Mouse (Mus musculus): ENCODE results near the gene Cadm1. TPM values are rescaled to one million over a fixed set of nuclear protein-coding genes. Genes with fewer than 3 reads are reported as not detected.

Gene Cadm1
- polyA plus RNA-seq, 1 experiment: 92.2 TPM

DNA sequence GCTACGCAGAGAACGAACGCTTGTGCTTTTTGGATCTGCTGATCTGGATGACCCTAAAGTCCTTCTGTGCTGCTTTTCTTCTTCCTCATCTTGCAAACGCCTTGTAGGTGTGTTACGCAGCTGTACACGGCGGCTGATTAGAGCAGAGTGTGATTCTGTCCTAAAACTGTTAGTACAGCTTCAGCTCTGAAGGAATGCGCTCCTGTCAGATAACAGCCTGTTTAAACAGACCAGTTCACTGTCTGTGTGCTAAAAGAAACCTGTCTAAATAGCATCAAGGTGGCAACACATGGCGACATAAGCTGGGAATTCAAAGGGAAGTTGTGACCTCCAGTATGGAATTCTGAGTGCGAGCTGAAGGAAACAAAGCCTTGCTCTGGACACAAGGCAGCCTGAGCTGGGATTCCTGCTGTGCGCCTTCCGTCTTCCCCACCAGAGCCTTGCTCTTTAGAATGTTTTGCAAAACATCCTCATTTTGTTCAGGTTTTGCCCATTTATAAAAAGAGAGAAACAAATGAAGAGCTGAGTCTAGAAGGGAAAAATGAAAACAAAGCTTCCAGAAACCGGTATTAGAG, 273.6 kb downstream of the Cadm1 start:
- no peaks in the 10 kb centered on the region for H3K4me1 ChIP-seq (ENCODE audit: control insufficient read depth, insufficient read depth, low read length)
- H3K27me3 ChIP-seq (ENCODE audit: control insufficient read depth, insufficient read depth, low read length): no peaks in the 10 kb centered on the region
- no peaks in the 10 kb centered on the region for H3K36me3 ChIP-seq (ENCODE audit: control insufficient read depth, insufficient read depth, low read length)
- TF ChIP-seq CTCF (IDR thresholded peaks at IDR 0.05; ENCODE audit: control insufficient read depth, insufficient read depth, insufficient replicate concordance, low read depth, low read length) (no peak), POLR2A (IDR thresholded peaks at IDR 0.05; ENCODE audit: control insufficient read depth, low read depth, low read length) (no peak)
- H3K4me3 ChIP-seq (ENCODE audit: control insufficient read depth, low read depth, low read length): no peak overlapping the region
- no peak overlapping the region for H3K27ac ChIP-seq (ENCODE audit: control insufficient read depth, insufficient read depth, low read depth, low read length)

DNA sequence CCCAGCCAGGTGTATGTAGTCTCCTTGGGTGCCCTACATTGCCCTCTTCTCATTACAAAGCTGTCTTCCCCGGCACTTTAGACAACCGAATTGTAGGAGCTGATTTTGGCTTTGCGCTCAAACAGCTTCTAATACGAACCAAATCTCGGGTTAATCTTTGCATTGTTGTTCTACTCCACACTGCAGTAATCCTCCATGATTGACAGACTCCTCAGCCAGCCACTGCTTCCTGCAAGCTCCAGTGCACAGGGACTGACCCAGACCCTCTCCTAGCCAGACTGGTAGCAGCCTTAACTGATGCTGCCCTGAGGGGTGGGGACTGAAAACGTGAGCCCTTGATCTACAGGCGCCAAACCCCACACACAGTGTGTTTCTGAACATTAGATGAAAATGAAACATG, 275.7 kb downstream of the Cadm1 start:
- Histone ChIP-seq H3K27ac (ENCODE audit: control insufficient read depth, insufficient read depth, low read depth, low read length) (no peak overlapping the region), H3K4me1 (ENCODE audit: control insufficient read depth, insufficient read depth, low read length) (no peaks in the 10 kb centered on the region)
- TF ChIP-seq POLR2A (IDR thresholded peaks at IDR 0.05; ENCODE audit: control insufficient read depth, low read depth, low read length): no peak
- TF ChIP-seq CTCF (IDR thresholded peaks at IDR 0.05; ENCODE audit: control insufficient read depth, insufficient read depth, insufficient replicate concordance, low read depth, low read length): no peak

GRCm38 (mm10) chr9:47825668-47826067, 295.7 kb downstream of the Cadm1 start:
- H3K27me3 ChIP-seq (ENCODE audit: control insufficient read depth, insufficient read depth, low read length): no peaks in the 10 kb centered on the region
- no peak overlapping the region for H3K27ac ChIP-seq (ENCODE audit: control insufficient read depth, insufficient read depth, low read depth, low read length)
- no peaks in the 10 kb centered on the region for H3K4me1 ChIP-seq (ENCODE audit: control insufficient read depth, insufficient read depth, low read length)
- no peak overlapping the region for H3K4me3 ChIP-seq (ENCODE audit: control insufficient read depth, low read depth, low read length)
- TF ChIP-seq POLR2A (IDR thresholded peaks at IDR 0.05; ENCODE audit: control insufficient read depth, low read depth, low read length) (no peak), CTCF (IDR thresholded peaks at IDR 0.05; ENCODE audit: control insufficient read depth, insufficient read depth, insufficient replicate concordance, low read depth, low read length) (no peak)
- no peaks in the 10 kb centered on the region for H3K36me3 ChIP-seq (ENCODE audit: control insufficient read depth, insufficient read depth, low read length)

More for the DNA sequence above, 275.7 kb downstream of the Cadm1 start:
- Histone ChIP-seq H3K36me3 (ENCODE audit: control insufficient read depth, insufficient read depth, low read length) (no peaks in the 10 kb centered on the region), H3K4me3 (ENCODE audit: control insufficient read depth, low read depth, low read length) (no peak overlapping the region), H3K27me3 (ENCODE audit: control insufficient read depth, insufficient read depth, low read length) (no peaks in the 10 kb centered on the region)

DNA sequence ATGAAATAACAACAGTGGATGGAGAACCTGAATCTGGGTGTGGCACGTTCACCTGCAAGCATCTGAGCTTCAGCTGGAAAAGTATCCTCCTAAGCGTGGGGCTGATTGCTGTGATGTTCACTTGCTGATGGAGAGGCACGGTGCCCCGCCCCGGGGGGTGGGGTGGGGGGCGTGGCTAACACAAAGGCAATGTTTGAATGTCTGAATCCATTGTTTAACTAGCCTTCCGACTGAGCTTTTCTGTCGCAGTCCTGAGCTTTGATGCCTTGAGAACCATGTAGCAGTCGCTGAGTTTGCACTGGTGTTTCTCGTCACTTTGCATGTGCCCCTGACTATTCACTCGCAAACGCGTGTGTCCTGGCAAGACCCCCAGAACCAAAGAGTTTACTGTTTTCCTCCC, 298.8 kb downstream of the Cadm1 start:
- TF ChIP-seq POLR2A (IDR thresholded peaks at IDR 0.05; ENCODE audit: control insufficient read depth, low read depth, low read length) (no peak), CTCF (IDR thresholded peaks at IDR 0.05; ENCODE audit: control insufficient read depth, insufficient read depth, insufficient replicate concordance, low read depth, low read length) (no peak)
- no peak overlapping the region for H3K4me3 ChIP-seq (ENCODE audit: control insufficient read depth, low read depth, low read length)
- no peak overlapping the region for H3K27ac ChIP-seq (ENCODE audit: control insufficient read depth, insufficient read depth, low read depth, low read length)
- H3K36me3 ChIP-seq (ENCODE audit: control insufficient read depth, insufficient read depth, low read length): no peaks in the 10 kb centered on the region
- no peaks in the 10 kb centered on the region for H3K4me1 ChIP-seq (ENCODE audit: control insufficient read depth, insufficient read depth, low read length)
- H3K27me3 ChIP-seq (ENCODE audit: control insufficient read depth, insufficient read depth, low read length): no peaks in the 10 kb centered on the region

- H3K27ac ChIP-seq (ENCODE audit: control insufficient read depth, insufficient read depth, low read depth, low read length): no peak overlapping the region
- H3K4me1 ChIP-seq (ENCODE audit: control insufficient read depth, insufficient read depth, low read length): no peaks in the 10 kb centered on the region
- no peak for TF ChIP-seq POLR2A (IDR thresholded peaks at IDR 0.05; ENCODE audit: control insufficient read depth, low read depth, low read length)
- TF ChIP-seq CTCF (IDR thresholded peaks at IDR 0.05; ENCODE audit: control insufficient read depth, insufficient read depth, insufficient replicate concordance, low read depth, low read length): no peak
- no peaks in the 10 kb centered on the region for H3K36me3 ChIP-seq (ENCODE audit: control insufficient read depth, insufficient read depth, low read length)
- H3K27me3 ChIP-seq (ENCODE audit: control insufficient read depth, insufficient read depth, low read length): no peaks in the 10 kb centered on the region
- H3K4me3 ChIP-seq (ENCODE audit: control insufficient read depth, low read depth, low read length): no peak overlapping the region
Measured at GRCm38 (mm10) chr9:47829204-47829603, 299.2 kb downstream of the Cadm1 start.

DNA sequence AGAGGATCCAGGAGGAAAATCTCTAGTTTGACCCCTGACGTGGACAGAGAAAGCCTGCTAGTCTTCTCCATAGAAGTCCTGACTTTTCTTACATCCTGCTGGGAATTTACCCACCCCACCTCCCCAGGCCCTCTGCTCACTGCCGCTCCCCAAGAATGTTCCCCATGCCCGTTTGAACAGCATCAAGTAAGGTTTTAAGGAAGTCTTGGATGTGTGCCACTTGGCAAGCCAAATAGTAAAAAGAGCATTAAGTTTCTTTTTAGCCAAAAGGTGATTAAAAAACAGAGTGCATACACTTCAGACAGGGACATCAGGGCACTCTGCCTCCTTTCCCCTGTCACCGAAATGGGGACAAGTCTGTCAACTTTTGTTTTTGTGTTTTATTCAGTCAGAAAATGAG, 299.9 kb downstream of the Cadm1 start:
- Histone ChIP-seq H3K27me3 (ENCODE audit: control insufficient read depth, insufficient read depth, low read length) (no peaks in the 10 kb centered on the region), H3K4me3 (ENCODE audit: control insufficient read depth, low read depth, low read length) (no peak overlapping the region), H3K27ac (ENCODE audit: control insufficient read depth, insufficient read depth, low read depth, low read length) (no peak overlapping the region), H3K4me1 (ENCODE audit: control insufficient read depth, insufficient read depth, low read length) (no peaks in the 10 kb centered on the region), H3K36me3 (ENCODE audit: control insufficient read depth, insufficient read depth, low read length) (no peaks in the 10 kb centered on the region)
- TF ChIP-seq CTCF (IDR thresholded peaks at IDR 0.05; ENCODE audit: control insufficient read depth, insufficient read depth, insufficient replicate concordance, low read depth, low read length) (no peak), POLR2A (IDR thresholded peaks at IDR 0.05; ENCODE audit: control insufficient read depth, low read depth, low read length) (no peak)

DNA sequence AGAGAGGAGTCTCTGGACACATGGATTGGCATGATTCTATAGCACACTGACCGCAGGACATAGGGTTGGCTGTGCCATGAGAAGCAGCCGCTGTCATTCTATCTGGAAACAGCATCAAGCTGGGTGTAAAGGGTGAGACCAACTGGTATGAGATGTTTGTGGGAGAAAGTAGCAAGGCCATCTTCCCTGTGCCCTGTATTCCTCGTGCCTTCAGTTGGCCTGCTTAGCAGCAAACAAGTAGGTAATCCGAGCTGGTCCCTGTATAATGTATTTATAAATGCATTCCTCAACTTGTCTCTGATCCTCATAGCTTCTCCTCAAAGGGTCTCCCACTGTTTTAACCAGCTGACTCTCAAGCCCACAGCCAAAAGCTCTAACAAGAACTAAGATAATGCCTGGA, 301.4 kb downstream of the Cadm1 start:
- H3K27ac ChIP-seq (ENCODE audit: control insufficient read depth, insufficient read depth, low read depth, low read length): no peak overlapping the region
- no peaks in the 10 kb centered on the region for H3K4me1 ChIP-seq (ENCODE audit: control insufficient read depth, insufficient read depth, low read length)
- H3K36me3 ChIP-seq (ENCODE audit: control insufficient read depth, insufficient read depth, low read length): no peaks in the 10 kb centered on the region
- H3K4me3 ChIP-seq (ENCODE audit: control insufficient read depth, low read depth, low read length): no peak overlapping the region
- TF ChIP-seq CTCF (IDR thresholded peaks at IDR 0.05; ENCODE audit: control insufficient read depth, insufficient read depth, insufficient replicate concordance, low read depth, low read length): no peak
- TF ChIP-seq POLR2A (IDR thresholded peaks at IDR 0.05; ENCODE audit: control insufficient read depth, low read depth, low read length): no peak
- no peaks in the 10 kb centered on the region for H3K27me3 ChIP-seq (ENCODE audit: control insufficient read depth, insufficient read depth, low read length)

GRCm38 (mm10) chr9:47838170-47838569, 308.2 kb downstream of the Cadm1 start:
- Histone ChIP-seq H3K27ac (ENCODE audit: control insufficient read depth, insufficient read depth, low read depth, low read length) (no peak overlapping the region), H3K4me1 (ENCODE audit: control insufficient read depth, insufficient read depth, low read length) (no peaks in the 10 kb centered on the region), H3K4me3 (ENCODE audit: control insufficient read depth, low read depth, low read length) (no peak overlapping the region), H3K36me3 (ENCODE audit: control insufficient read depth, insufficient read depth, low read length) (no peaks in the 10 kb centered on the region), H3K27me3 (ENCODE audit: control insufficient read depth, insufficient read depth, low read length) (no peaks in the 10 kb centered on the region)
- TF ChIP-seq CTCF (IDR thresholded peaks at IDR 0.05; ENCODE audit: control insufficient read depth, insufficient read depth, insufficient replicate concordance, low read depth, low read length) (no peak), POLR2A (IDR thresholded peaks at IDR 0.05; ENCODE audit: control insufficient read depth, low read depth, low read length) (no peak)

Data from testis, adult 2 months (tissue).